Mouse (Mus musculus): Measurements from ENCODE around the gene Ropn1l. TPM values are rescaled to one million over a fixed set of nuclear protein-coding genes. Genes with fewer than 3 reads are reported as not detected.
A peak's percentile ranks its signal among the peaks of the same experiment; 100 is the strongest.

Gene Ropn1l
- polyA plus RNA-seq, 1 experiment from 2014 or later, result 1.9 TPM

- peak overlapping the region; percentile 8; the same call in 1 of the 2 replicates for H3K4me2 ChIP-seq (ENCODE audit: low read depth, low read length)
- no peaks in the 10 kb centered on the region for H3K9me3 ChIP-seq (ENCODE audit: control insufficient read depth, low read length)
- H3K4me3 ChIP-seq (ENCODE audit: low read depth, low read length), result no peak overlapping the region
- H3K27ac ChIP-seq (ENCODE audit: low read depth, low read length), result no peak overlapping the region
- H3K36me3 ChIP-seq (ENCODE audit: control insufficient read depth, insufficient read depth, low read length), result no peaks in the 10 kb centered on the region
- 62% methylated on average over 21 of the region's 21 CpGs for WGBS
- 0 out of 2 replicates have a peak, but pooled peaks have one; percentile 31 for ATAC-seq (ENCODE audit: low read depth)
- H3K9ac ChIP-seq (replicated peaks; ENCODE audit: low read depth, low read length), result no peak overlapping the region
- no peaks in the 10 kb centered on the region for H3K4me1 ChIP-seq (ENCODE audit: control insufficient read depth, insufficient read depth, low read length)
- no peaks in the 10 kb centered on the region for H3K27me3 ChIP-seq (ENCODE audit: control insufficient read depth, insufficient read depth, low read length)
These were observed 35.5 kb downstream of the Ropn1l start for GRCm38 (mm10) chr15:31417796-31418685.

- no peaks in the 10 kb centered on the region for H3K4me1 ChIP-seq (ENCODE audit: control insufficient read depth, insufficient read depth, low read length)
- WGBS, result 70% methylated on average over 6 of the region's 6 CpGs
- no peak overlapping the region for H3K4me3 ChIP-seq (ENCODE audit: low read depth, low read length)
- no peak overlapping the region for H3K27ac ChIP-seq (ENCODE audit: low read depth, low read length)
- no peak for ATAC-seq (ENCODE audit: low read depth)
- H3K4me2 ChIP-seq (ENCODE audit: low read depth, low read length), result no peak overlapping the region
- H3K9me3 ChIP-seq (ENCODE audit: control insufficient read depth, low read length), result no peaks in the 10 kb centered on the region
- H3K27me3 ChIP-seq (ENCODE audit: control insufficient read depth, insufficient read depth, low read length), result no peaks in the 10 kb centered on the region
- no peak overlapping the region for H3K9ac ChIP-seq (replicated peaks; ENCODE audit: low read depth, low read length)
- H3K36me3 ChIP-seq (ENCODE audit: control insufficient read depth, insufficient read depth, low read length), result no peaks in the 10 kb centered on the region
These were observed 36.1 kb downstream of the Ropn1l start for GRCm38 (mm10) chr15:31417409-31417795.

GRCm38 (mm10) chr15:31415181-31415580 is 38.4 kb downstream of the Ropn1l start:
- H3K4me3 ChIP-seq (ENCODE audit: low read depth, low read length), result no peak overlapping the region
- WGBS, result 72% methylated on average over 4 of the region's 4 CpGs
- H3K9ac ChIP-seq (replicated peaks; ENCODE audit: low read depth, low read length), result no peak overlapping the region
- no peaks in the 10 kb centered on the region for H3K36me3 ChIP-seq (ENCODE audit: control insufficient read depth, insufficient read depth, low read length)
- H3K4me1 ChIP-seq (ENCODE audit: control insufficient read depth, insufficient read depth, low read length), result no peaks in the 10 kb centered on the region
- H3K9me3 ChIP-seq (ENCODE audit: control insufficient read depth, low read length), result no peaks in the 10 kb centered on the region
- no peak for ATAC-seq (ENCODE audit: low read depth)
- no peak overlapping the region for H3K27ac ChIP-seq (ENCODE audit: low read depth, low read length)
- H3K4me2 ChIP-seq (ENCODE audit: low read depth, low read length), result no peak overlapping the region
- no peaks in the 10 kb centered on the region for H3K27me3 ChIP-seq (ENCODE audit: control insufficient read depth, insufficient read depth, low read length)

GRCm38 (mm10) chr15:31414179-31414898 is 39.2 kb downstream of the Ropn1l start:
- Histone ChIP-seq H3K4me2 (ENCODE audit: low read depth, low read length) (no peak overlapping the region), H3K9me3 (ENCODE audit: control insufficient read depth, low read length) (no peaks in the 10 kb centered on the region), H3K27me3 (ENCODE audit: control insufficient read depth, insufficient read depth, low read length) (no peaks in the 10 kb centered on the region), H3K9ac (replicated peaks; ENCODE audit: low read depth, low read length) (no peak overlapping the region), H3K27ac (ENCODE audit: low read depth, low read length) (no peak overlapping the region), H3K36me3 (ENCODE audit: control insufficient read depth, insufficient read depth, low read length) (no peaks in the 10 kb centered on the region), H3K4me3 (ENCODE audit: low read depth, low read length) (no peak overlapping the region), H3K4me1 (ENCODE audit: control insufficient read depth, insufficient read depth, low read length) (no peaks in the 10 kb centered on the region)
- 58% methylated on average over 6 of the region's 6 CpGs for WGBS
- ATAC-seq (ENCODE audit: low read depth), result no peak

GRCm38 (mm10) chr15:31413662-31414061 is 39.9 kb downstream of the Ropn1l start:
- ATAC-seq (ENCODE audit: low read depth), result no peak
- Histone ChIP-seq H3K36me3 (ENCODE audit: control insufficient read depth, insufficient read depth, low read length) (no peaks in the 10 kb centered on the region), H3K4me2 (ENCODE audit: low read depth, low read length) (no peak overlapping the region), H3K27ac (ENCODE audit: low read depth, low read length) (no peak overlapping the region), H3K27me3 (ENCODE audit: control insufficient read depth, insufficient read depth, low read length) (no peaks in the 10 kb centered on the region), H3K9me3 (ENCODE audit: control insufficient read depth, low read length) (no peaks in the 10 kb centered on the region), H3K4me1 (ENCODE audit: control insufficient read depth, insufficient read depth, low read length) (no peaks in the 10 kb centered on the region), H3K9ac (replicated peaks; ENCODE audit: low read depth, low read length) (no peak overlapping the region), H3K4me3 (ENCODE audit: low read depth, low read length) (no peak overlapping the region)
- 88% methylated on average over 6 of the region's 6 CpGs for WGBS

- no peak overlapping the region for H3K9ac ChIP-seq (replicated peaks; ENCODE audit: low read depth, low read length)
- 55% methylated on average over 3 of the region's 3 CpGs for WGBS
- no peak overlapping the region for H3K4me2 ChIP-seq (ENCODE audit: low read depth, low read length)
- H3K4me1 ChIP-seq (ENCODE audit: control insufficient read depth, insufficient read depth, low read length), result no peaks in the 10 kb centered on the region
- H3K9me3 ChIP-seq (ENCODE audit: control insufficient read depth, low read length), result no peaks in the 10 kb centered on the region
- no peak for ATAC-seq (ENCODE audit: low read depth)
- H3K27me3 ChIP-seq (ENCODE audit: control insufficient read depth, insufficient read depth, low read length), result no peaks in the 10 kb centered on the region
- H3K36me3 ChIP-seq (ENCODE audit: control insufficient read depth, insufficient read depth, low read length), result no peaks in the 10 kb centered on the region
- H3K27ac ChIP-seq (ENCODE audit: low read depth, low read length), result no peak overlapping the region
- no peak overlapping the region for H3K4me3 ChIP-seq (ENCODE audit: low read depth, low read length)
These were observed 40.6 kb downstream of the Ropn1l start for GRCm38 (mm10) chr15:31412933-31413332.

GRCm38 (mm10) chr15:31412436-31412835 is 41.1 kb downstream of the Ropn1l start:
- H3K9me3 ChIP-seq (ENCODE audit: control insufficient read depth, low read length), result no peaks in the 10 kb centered on the region
- ATAC-seq (ENCODE audit: low read depth), result no peak
- H3K4me2 ChIP-seq (ENCODE audit: low read depth, low read length), result no peak overlapping the region
- H3K27ac ChIP-seq (ENCODE audit: low read depth, low read length), result no peak overlapping the region
- H3K4me1 ChIP-seq (ENCODE audit: control insufficient read depth, insufficient read depth, low read length), result no peaks in the 10 kb centered on the region
- no peak overlapping the region for H3K9ac ChIP-seq (replicated peaks; ENCODE audit: low read depth, low read length)
- WGBS, result 87% methylated on average over 6 of the region's 6 CpGs
- H3K4me3 ChIP-seq (ENCODE audit: low read depth, low read length), result no peak overlapping the region
- no peaks in the 10 kb centered on the region for H3K36me3 ChIP-seq (ENCODE audit: control insufficient read depth, insufficient read depth, low read length)
- H3K27me3 ChIP-seq (ENCODE audit: control insufficient read depth, insufficient read depth, low read length), result no peaks in the 10 kb centered on the region

GRCm38 (mm10) chr15:31407490-31407889 is 46.0 kb downstream of the Ropn1l start:
- no peak overlapping the region for H3K27ac ChIP-seq (ENCODE audit: low read depth, low read length)
- no peaks in the 10 kb centered on the region for H3K36me3 ChIP-seq (ENCODE audit: control insufficient read depth, insufficient read depth, low read length)
- 82% methylated on average over 4 of the region's 4 CpGs for WGBS
- H3K9me3 ChIP-seq (ENCODE audit: control insufficient read depth, low read length), result no peaks in the 10 kb centered on the region
- no peak overlapping the region for H3K9ac ChIP-seq (replicated peaks; ENCODE audit: low read depth, low read length)
- no peak overlapping the region for H3K4me3 ChIP-seq (ENCODE audit: low read depth, low read length)
- peaks cover 5% of the 10 kb centered on the region; the same call in 1 of the 2 replicates for H3K4me1 ChIP-seq (ENCODE audit: control insufficient read depth, insufficient read depth, low read length)
- H3K4me2 ChIP-seq (ENCODE audit: low read depth, low read length), result no peak overlapping the region
- no peak for ATAC-seq (ENCODE audit: low read depth)
- no peaks in the 10 kb centered on the region for H3K27me3 ChIP-seq (ENCODE audit: control insufficient read depth, insufficient read depth, low read length)

GRCm38 (mm10) chr15:31406881-31407280 is 46.7 kb downstream of the Ropn1l start:
- Histone ChIP-seq H3K4me3 (ENCODE audit: low read depth, low read length) (no peak overlapping the region), H3K27ac (ENCODE audit: low read depth, low read length) (no peak overlapping the region), H3K27me3 (ENCODE audit: control insufficient read depth, insufficient read depth, low read length) (no peaks in the 10 kb centered on the region), H3K4me1 (ENCODE audit: control insufficient read depth, insufficient read depth, low read length) (peaks cover 5% of the 10 kb centered on the region; the same call in 1 of the 2 replicates), H3K4me2 (ENCODE audit: low read depth, low read length) (no peak overlapping the region), H3K9me3 (ENCODE audit: control insufficient read depth, low read length) (no peaks in the 10 kb centered on the region), H3K36me3 (ENCODE audit: control insufficient read depth, insufficient read depth, low read length) (no peaks in the 10 kb centered on the region), H3K9ac (replicated peaks; ENCODE audit: low read depth, low read length) (no peak overlapping the region)
- no peak for ATAC-seq (ENCODE audit: low read depth)
- WGBS, result 90% methylated on average over 5 of the region's 5 CpGs
